Mouse (Mus musculus) hindbrain, embryonic 14.5 days (tissue): Measurements from ENCODE around the gene Tcf23. TPM values are rescaled to one million over a fixed set of nuclear protein-coding genes. Genes with fewer than 3 reads are reported as not detected.

ENCODE experiments used
- ATAC-seq: fragments of 200-750 bp; cut with Nextera tagmentation; 2 replicates; pipeline ENCODE4 v1.8.0; 2017; ENCODE audit warnings: moderate number of reproducible peaks, mild to moderate bottlenecking, moderate TSS enrichment, moderate library complexity; ENCODE audit not compliant: low FRiP score
- DNase-seq: peaks from one replicate; pipeline ENCODE4 v3.0.0-alpha.2; 2015; ENCODE audit warnings: low spot score
- H3K27ac ChIP-seq: fragments of 300-500 bp; sonication (generic); 2 replicates; pipeline ENCODE4 v1.5.1; 2014; ENCODE audit warnings: mild to moderate bottlenecking, moderate library complexity
- H3K27me3 ChIP-seq: fragments of 300-500 bp; sonication (generic); 2 replicates; pipeline ENCODE4 v1.6.1; 2014; ENCODE audit warnings: mild to moderate bottlenecking, low read length, mixed read lengths; ENCODE audit not compliant: control insufficient read depth, insufficient read depth
- H3K36me3 ChIP-seq: fragments of 300-500 bp; sonication (generic); replicated peaks from 2 replicates; pipeline ENCODE4 v1.6.1; 2014; ENCODE audit not compliant: control insufficient read depth, insufficient read depth
- H3K4me1 ChIP-seq: fragments of 300-500 bp; sonication (generic); replicated peaks from 2 replicates; pipeline ENCODE4 v1.6.1; 2014; ENCODE audit warnings: antibody characterized with exemption, low read length, mixed read lengths; ENCODE audit not compliant: control insufficient read depth, insufficient read depth
- H3K4me2 ChIP-seq: fragments of 300-500 bp; sonication (generic); replicated peaks from 2 replicates; pipeline ENCODE4 v1.6.1; 2014; ENCODE audit warnings: mild to moderate bottlenecking, moderate library complexity
- H3K4me3 ChIP-seq: fragments of 300-500 bp; sonication (generic); replicated peaks from 2 replicates; pipeline ENCODE4 v1.5.1; 2014; ENCODE audit warnings: mild to moderate bottlenecking, low read length
- H3K9ac ChIP-seq: fragments of 300-500 bp; sonication (generic); 2 replicates; pipeline ENCODE4 v1.6.1; 2014
- H3K9me3 ChIP-seq: fragments of 300-500 bp; sonication (generic); 2 replicates; pipeline ENCODE4 v1.6.1; 2016; ENCODE audit warnings: low read length; ENCODE audit not compliant: control insufficient read depth
- WGBS: fragments of 180-500 bp; shearing (Covaris S2); extraction: QIAGEN DNeasy Blood & Tissue Kit; methylation state at CpG from one replicate; pipeline ENCODE4 v1.1.7; 2014; 5-methylcytosine and 5-hydroxymethylcytosine counted together
- polyA plus RNA-seq: library from polyadenylated mRNA; unstranded; fragments of >200 nt; fragmentation: Nextera tagmentation; extraction: Ambion mirVana; gene quantifications from 2 replicates; pipeline ENCODE4 v1.2.1, GENCODE M21; 2014

The Tcf23 gene
- polyA plus RNA-seq, 1 experiment from 2014 or later: 0.04 TPM

GRCm38 (mm10) chr5:30974870-30975656 is 6.6 kb downstream of the Tcf23 start:
- WGBS: 68% methylated on average over 9 of the region's 9 CpGs
- Histone ChIP-seq H3K9me3 (no peaks in the 10 kb centered on the region), H3K9ac (no peak overlapping the region), H3K4me1 (no peaks in the 10 kb centered on the region), H3K36me3 (no peaks in the 10 kb centered on the region), H3K27me3 (no peaks in the 10 kb centered on the region), H3K4me2 (no peak overlapping the region), H3K4me3 (no peak overlapping the region), H3K27ac (no peak overlapping the region)
- DNase-seq (no peak), ATAC-seq (no peak)

- Histone ChIP-seq H3K27me3 (no peaks in the 10 kb centered on the region), H3K4me3 (no peak overlapping the region), H3K9ac (no peak overlapping the region), H3K4me2 (no peak overlapping the region), H3K9me3 (no peaks in the 10 kb centered on the region), H3K36me3 (no peaks in the 10 kb centered on the region), H3K27ac (no peak overlapping the region), H3K4me1 (no peaks in the 10 kb centered on the region)
- 24% methylated on average over 2 of the region's 2 CpGs for whole genome bisulfite sequencing
- DNase-seq: peak; percentile 53
- ATAC-seq: no peak
These were observed 13.9 kb downstream of the Tcf23 start for GRCm38 (mm10) chr5:30982357-30982756.

GRCm38 (mm10) chr5:30992980-30993676 is 24.7 kb downstream of the Tcf23 start:
- H3K4me1 ChIP-seq: no peaks in the 10 kb centered on the region
- no peaks in the 10 kb centered on the region for H3K9me3 ChIP-seq
- H3K36me3 ChIP-seq: no peaks in the 10 kb centered on the region
- H3K9ac ChIP-seq: no peak overlapping the region
- H3K4me3 ChIP-seq: no peak overlapping the region
- no peak for ATAC-seq
- WGBS: 71% methylated on average over 5 of the region's 5 CpGs
- H3K27me3 ChIP-seq: no peaks in the 10 kb centered on the region
- DNase-seq: no peak
- no peak overlapping the region for H3K27ac ChIP-seq
- H3K4me2 ChIP-seq: no peak overlapping the region

GRCm38 (mm10) chr5:30994074-30994473 is 25.6 kb downstream of the Tcf23 start:
- H3K4me1 ChIP-seq: no peaks in the 10 kb centered on the region
- no peak overlapping the region for H3K4me2 ChIP-seq
- H3K27me3 ChIP-seq: no peaks in the 10 kb centered on the region
- ATAC-seq: no peak
- WGBS: 71% methylated on average over 3 of the region's 3 CpGs
- no peak overlapping the region for H3K27ac ChIP-seq
- H3K4me3 ChIP-seq: no peak overlapping the region
- no peak overlapping the region for H3K9ac ChIP-seq
- H3K9me3 ChIP-seq: no peaks in the 10 kb centered on the region
- no peak for DNase-seq
- no peaks in the 10 kb centered on the region for H3K36me3 ChIP-seq

- ATAC-seq (no peak), DNase-seq (no peak)
- Histone ChIP-seq H3K9ac (no peak overlapping the region), H3K27me3 (no peaks in the 10 kb centered on the region), H3K4me2 (no peak overlapping the region), H3K9me3 (no peaks in the 10 kb centered on the region), H3K4me3 (no peak overlapping the region), H3K36me3 (no peaks in the 10 kb centered on the region), H3K4me1 (no peaks in the 10 kb centered on the region), H3K27ac (no peak overlapping the region)
- 75% methylated on average over 11 of the region's 11 CpGs for WGBS
These were observed 26.6 kb downstream of the Tcf23 start for GRCm38 (mm10) chr5:30994910-30995635.

- WGBS: 27% methylated on average over 5 of the region's 5 CpGs
- H3K27ac ChIP-seq: no peak overlapping the region
These were observed 29.8 kb downstream of the Tcf23 start for GRCm38 (mm10) chr5:30998306-30998705.

GRCm38 (mm10) chr5:30999324-30999723 is 30.9 kb downstream of the Tcf23 start:
- Histone ChIP-seq H3K36me3 (no peaks in the 10 kb centered on the region), H3K4me1 (no peaks in the 10 kb centered on the region), H3K4me3 (no peak overlapping the region), H3K9ac (no peak overlapping the region), H3K27ac (no peak overlapping the region), H3K4me2 (no peak overlapping the region), H3K9me3 (no peaks in the 10 kb centered on the region), H3K27me3 (no peaks in the 10 kb centered on the region)
- ATAC-seq (no peak), DNase-seq (no peak)
- WGBS: 77% methylated on average over 5 of the region's 5 CpGs

More at GRCm38 (mm10) chr5:30998306-30998705, 29.8 kb downstream of the Tcf23 start:
- DNase-seq: peak; percentile 25
- no peak overlapping the region for H3K9ac ChIP-seq
- ATAC-seq: no peak
- H3K4me1 ChIP-seq: no peaks in the 10 kb centered on the region
- no peaks in the 10 kb centered on the region for H3K9me3 ChIP-seq
- no peak overlapping the region for H3K4me2 ChIP-seq
- H3K36me3 ChIP-seq: no peaks in the 10 kb centered on the region
- H3K4me3 ChIP-seq: no peak overlapping the region
- H3K27me3 ChIP-seq: no peaks in the 10 kb centered on the region

- H3K4me3 ChIP-seq: no peak overlapping the region
- H3K4me2 ChIP-seq: no peak overlapping the region
- no peaks in the 10 kb centered on the region for H3K9me3 ChIP-seq
- H3K27me3 ChIP-seq: no peaks in the 10 kb centered on the region
- H3K9ac ChIP-seq: no peak overlapping the region
- no peaks in the 10 kb centered on the region for H3K36me3 ChIP-seq
- H3K4me1 ChIP-seq: no peaks in the 10 kb centered on the region
- no peak for ATAC-seq
- H3K27ac ChIP-seq: no peak overlapping the region
- no peak for DNase-seq
- 77% methylated on average over 7 of the region's 7 CpGs for WGBS
These were observed 31.7 kb downstream of the Tcf23 start for GRCm38 (mm10) chr5:31000122-31000521.

- ATAC-seq: no peak
- H3K4me1 ChIP-seq: no peaks in the 10 kb centered on the region
- 92% methylated on average over 2 of the region's 2 CpGs for WGBS
These were observed 32.5 kb downstream of the Tcf23 start for GRCm38 (mm10) chr5:31000993-31001392.

More at GRCm38 (mm10) chr5:31000993-31001392, 32.5 kb downstream of the Tcf23 start:
- Histone ChIP-seq H3K4me3 (no peak overlapping the region), H3K27ac (no peak overlapping the region), H3K27me3 (no peaks in the 10 kb centered on the region), H3K9ac (no peak overlapping the region), H3K9me3 (no peaks in the 10 kb centered on the region), H3K4me2 (no peak overlapping the region), H3K36me3 (no peaks in the 10 kb centered on the region)
- no peak for DNase-seq
